Mouse (Mus musculus) ES-Bruce4 (cell line): ENCODE measurements around the gene Cpb2. TPM values are rescaled to one million over a fixed set of nuclear protein-coding genes. Genes with fewer than 3 reads are reported as not detected.
A peak's percentile ranks its signal among the peaks of the same experiment; 100 is the strongest.

Experiments
- H3K27ac ChIP-seq: 2 replicates; pipeline ENCODE4 v1.5.1; 2012; ENCODE audit warnings: low read length, inconsistent platforms; ENCODE audit not compliant: insufficient read depth
- H3K27me3 ChIP-seq: 2 replicates; pipeline ENCODE4 v1.6.1; 2012; ENCODE audit warnings: mild to moderate bottlenecking, low read length, inconsistent platforms; ENCODE audit not compliant: control insufficient read depth, poor library complexity, insufficient read depth, severe bottlenecking
- H3K36me3 ChIP-seq: 2 replicates; pipeline ENCODE4 v1.6.1; 2012; ENCODE audit warnings: inconsistent platforms, mild to moderate bottlenecking, low read length, moderate library complexity; ENCODE audit not compliant: control insufficient read depth, poor library complexity, insufficient read depth, severe bottlenecking
- H3K4me1 ChIP-seq: one replicate; pipeline ENCODE4 v1.8.1; 2011; ENCODE audit warnings: low read length; ENCODE audit not compliant: control insufficient read depth, insufficient read depth
- H3K4me3 ChIP-seq: 2 replicates; pipeline ENCODE4 v1.5.1; 2011; ENCODE audit warnings: low read depth, mild to moderate bottlenecking, low read length
- H3K9ac ChIP-seq: 2 replicates; pipeline ENCODE4 v1.6.1; 2012; ENCODE audit warnings: low read depth, mild to moderate bottlenecking, inconsistent platforms; ENCODE audit not compliant: poor library complexity, severe bottlenecking
- H3K9me3 ChIP-seq: replicated peaks from 2 replicates; pipeline ENCODE4 v1.6.1; 2012; ENCODE audit warnings: mild to moderate bottlenecking, low read length, inconsistent platforms; ENCODE audit not compliant: control insufficient read depth, poor library complexity, insufficient read depth, severe bottlenecking
- CTCF ChIP-seq: IDR thresholded peaks from one replicate; pipeline ENCODE4 v1.8.1; 2011; ENCODE audit warnings: low read depth, low read length
- EP300 ChIP-seq: IDR thresholded peaks from 2 replicates; pipeline ENCODE4 v1.6.1; 2011; ENCODE audit warnings: low read depth, low read length; ENCODE audit not compliant: insufficient read depth
- POLR2A ChIP-seq: IDR thresholded peaks from one replicate; pipeline ENCODE4 v1.8.1; 2011; ENCODE audit warnings: low read length; ENCODE audit not compliant: insufficient read depth
- polyA plus RNA-seq: library from polyadenylated mRNA; stranded (reverse); fragments of >200 nt; gene quantifications from 2 replicates; pipeline ENCODE4 v1.2.4, GENCODE M21; 2011; ENCODE audit warnings: low read depth; ENCODE audit not compliant: missing spikeins, insufficient read depth, insufficient read length

The Cpb2 gene
- polyA plus RNA-seq, 1 experiment: not detected

DNA sequence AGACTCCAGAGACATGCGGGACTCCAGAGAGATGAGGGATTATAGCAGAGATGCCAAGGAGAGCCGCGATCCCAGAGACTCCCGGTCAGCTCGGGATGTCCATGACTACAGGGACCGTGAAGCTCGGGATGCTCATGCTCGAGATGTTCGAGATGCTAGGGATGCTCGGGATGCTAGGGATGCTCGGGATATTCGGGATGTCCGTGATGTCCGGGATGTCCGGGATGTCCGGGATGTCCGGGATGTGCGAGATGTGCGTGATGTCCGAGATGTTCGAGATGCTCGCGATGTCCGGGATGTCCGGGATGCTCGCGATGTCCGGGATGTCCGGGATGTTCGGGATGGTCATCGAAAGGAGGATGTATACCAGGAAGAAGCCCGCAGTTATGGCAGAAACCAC is 81.3 kb downstream of the Cpb2 start:
- no peak overlapping the region for H3K9ac ChIP-seq
- no peak overlapping the region for H3K4me3 ChIP-seq
- no peak overlapping the region for H3K27ac ChIP-seq
- no peaks in the 10 kb centered on the region for H3K4me1 ChIP-seq
- TF ChIP-seq POLR2A (no peak), CTCF (no peak), EP300 (no peak)
- peaks cover 17% of the 10 kb centered on the region for H3K36me3 ChIP-seq
- H3K9me3 ChIP-seq: no peaks in the 10 kb centered on the region
- no peaks in the 10 kb centered on the region for H3K27me3 ChIP-seq

DNA sequence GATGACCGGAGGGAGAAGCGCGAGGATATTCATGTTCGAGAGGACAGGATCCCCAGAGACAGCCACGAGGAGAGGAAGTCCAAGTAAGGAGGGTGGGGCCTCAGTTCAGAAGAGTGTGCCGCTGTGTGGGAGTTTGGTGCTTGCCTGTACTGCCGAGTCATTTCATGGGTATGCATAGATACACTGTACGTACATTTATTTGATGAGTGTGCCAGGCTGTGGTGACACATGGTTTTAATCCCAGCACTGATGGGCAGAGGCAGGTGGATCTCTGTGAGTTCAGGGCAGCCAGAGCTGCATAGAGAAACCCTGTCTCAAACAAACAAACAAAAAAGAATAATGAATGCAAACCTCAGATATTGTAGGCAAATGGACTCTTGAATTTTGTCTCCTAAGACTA is 86.0 kb downstream of the Cpb2 start:
- H3K36me3 ChIP-seq: peaks cover 16% of the 10 kb centered on the region
- no peak overlapping the region for H3K9ac ChIP-seq
- no peak for TF ChIP-seq POLR2A
- TF ChIP-seq EP300: no peak
- TF ChIP-seq CTCF: no peak
- H3K4me3 ChIP-seq: no peak overlapping the region
- H3K27me3 ChIP-seq: no peaks in the 10 kb centered on the region
- H3K27ac ChIP-seq: no peak overlapping the region
- H3K4me1 ChIP-seq: no peaks in the 10 kb centered on the region
- no peaks in the 10 kb centered on the region for H3K9me3 ChIP-seq

GRCm38 (mm10) chr14:75330621-75331020 is 88.5 kb downstream of the Cpb2 start:
- Histone ChIP-seq H3K27ac (no peak overlapping the region), H3K4me3 (no peak overlapping the region), H3K4me1 (no peaks in the 10 kb centered on the region), H3K27me3 (no peaks in the 10 kb centered on the region), H3K9ac (no peak overlapping the region), H3K36me3 (peaks cover 7% of the 10 kb centered on the region; the same call in 1 of the 2 replicates), H3K9me3 (no peaks in the 10 kb centered on the region)
- no peak for TF ChIP-seq EP300
- TF ChIP-seq CTCF: peak; percentile 26

Other genes with a start within 250 kb of the Cpb2 start
- gene Rubcnl, start 226.3 kb upstream of the Cpb2 start, polyA plus RNA-seq: not detected in 2 replicates
- gene Lrrc63, start 111.4 kb upstream of the Cpb2 start, polyA plus RNA-seq: not detected in 2 replicates
- gene Lcp1, start 111.2 kb upstream of the Cpb2 start, polyA plus RNA-seq: 2.0 and 2.5 TPM in 2 replicates
- 41.9 and 42.5 TPM in 2 replicates for gene Zc3h13, start 42.1 kb downstream of the Cpb2 start, polyA plus RNA-seq
- not detected in 2 replicates for gene Siah3, start 213.7 kb downstream of the Cpb2 start, polyA plus RNA-seq